Mouse (Mus musculus) hindbrain, embryonic 12.5 days (tissue): ENCODE measurements around the gene Vmn2r1. TPM values are rescaled to one million over a fixed set of nuclear protein-coding genes. Genes with fewer than 3 reads are reported as not detected.

Experiments used
- ATAC-seq: fragments of 200-750 bp; cut with Nextera tagmentation; 2 replicates; pipeline ENCODE4 v1.8.0; 2017; ENCODE audit warnings: moderate TSS enrichment; ENCODE audit not compliant: low FRiP score
- H3K27ac ChIP-seq: fragments of 300-500 bp; sonication (generic); 2 replicates; pipeline ENCODE4 v1.5.1; 2016; ENCODE audit warnings: mild to moderate bottlenecking
- H3K27me3 ChIP-seq: fragments of 300-500 bp; sonication (generic); 2 replicates; pipeline ENCODE4 v1.6.1; 2016; ENCODE audit warnings: mild to moderate bottlenecking
- H3K36me3 ChIP-seq: fragments of 300-500 bp; sonication (generic); 2 replicates; pipeline ENCODE4 v1.6.1; 2016; ENCODE audit warnings: mild to moderate bottlenecking
- H3K4me1 ChIP-seq: fragments of 300-500 bp; sonication (generic); 2 replicates; pipeline ENCODE4 v1.6.1; 2016
- H3K4me2 ChIP-seq: fragments of 300-500 bp; sonication (generic); replicated peaks from 2 replicates; pipeline ENCODE4 v1.6.1; 2016; ENCODE audit warnings: mild to moderate bottlenecking
- H3K4me3 ChIP-seq: fragments of 300-500 bp; sonication (generic); 2 replicates; pipeline ENCODE4 v1.5.1; 2016; ENCODE audit warnings: mild to moderate bottlenecking
- H3K9ac ChIP-seq: fragments of 300-500 bp; sonication (generic); 2 replicates; pipeline ENCODE4 v1.6.1; 2016; ENCODE audit warnings: mild to moderate bottlenecking, moderate library complexity
- H3K9me3 ChIP-seq: fragments of 300-500 bp; sonication (generic); replicated peaks from 2 replicates; pipeline ENCODE4 v1.6.1; 2016; ENCODE audit warnings: mild to moderate bottlenecking
- WGBS: fragments of 180-500 bp; shearing (Covaris S2); methylation state at CpG from one replicate; pipeline ENCODE4 v1.1.7; 2016; 5-methylcytosine and 5-hydroxymethylcytosine counted together
- polyA plus RNA-seq: library from polyadenylated mRNA; unstranded; fragments of >200 nt; fragmentation: Nextera tagmentation; extraction: Ambion mirVana; gene quantifications from 2 replicates; pipeline ENCODE4 v1.2.1, GENCODE M21; 2016

The Vmn2r1 gene
- 0.05 and 0.08 TPM in 2 replicates for polyA plus RNA-seq

- no peak within 1 kb of the TSS for H3K4me3 ChIP-seq
- no peaks in the 10 kb centered on the region for H3K4me1 ChIP-seq
- H3K27ac ChIP-seq = no peak within 1 kb of the TSS
- no peaks in the 10 kb centered on the region for H3K27me3 ChIP-seq
- H3K9me3 ChIP-seq = no peaks in the 10 kb centered on the region
- no peak for ATAC-seq
- 81% methylated on average over 4 of the region's 4 CpGs for WGBS
- no peak within 1 kb of the TSS for H3K4me2 ChIP-seq
- H3K9ac ChIP-seq = no peak within 1 kb of the TSS
- H3K36me3 ChIP-seq = no peaks in the 10 kb centered on the region
Measured at GRCm38 (mm10) chr3:64081247-64081646, at the start of gene Vmn2r1. Gene Vmn2r1, plus strand, starts transcription at chr3:64081547.

- H3K4me1 ChIP-seq = 0 out of 2 replicates have a peak, but pooled peaks cover 6% of the 10 kb centered on the region
- no peak for ATAC-seq
- no peak overlapping the region for H3K4me3 ChIP-seq
- no peaks in the 10 kb centered on the region for H3K9me3 ChIP-seq
- H3K27ac ChIP-seq = no peak overlapping the region
- H3K27me3 ChIP-seq = no peaks in the 10 kb centered on the region
- no peak overlapping the region for H3K4me2 ChIP-seq
- WGBS = 87% methylated on average over 7 of the region's 7 CpGs
- no peak overlapping the region for H3K9ac ChIP-seq
- H3K36me3 ChIP-seq = no peaks in the 10 kb centered on the region
Measured at GRCm38 (mm10) chr3:64038136-64038841, 43.1 kb upstream of the Vmn2r1 start.

- ATAC-seq = peak; percentile 89
- H3K4me1 ChIP-seq = 0 out of 2 replicates have a peak, but pooled peaks cover 6% of the 10 kb centered on the region
- no peaks in the 10 kb centered on the region for H3K9me3 ChIP-seq
- H3K4me3 ChIP-seq = peak overlapping the region; percentile 33
- H3K4me2 ChIP-seq = peak overlapping the region; percentile 70
- 14% methylated on average over 25 of the region's 25 CpGs for WGBS
- peak overlapping the region; percentile 59 for H3K9ac ChIP-seq
- H3K36me3 ChIP-seq = no peaks in the 10 kb centered on the region
- no peaks in the 10 kb centered on the region for H3K27me3 ChIP-seq
- no peak overlapping the region for H3K27ac ChIP-seq
Measured at GRCm38 (mm10) chr3:64039818-64040784, 41.2 kb upstream of the Vmn2r1 start.

GRCm38 (mm10) chr3:64112707-64113106 is 31.4 kb downstream of the Vmn2r1 start:
- Histone ChIP-seq H3K27me3 (no peaks in the 10 kb centered on the region), H3K9me3 (no peaks in the 10 kb centered on the region), H3K4me1 (no peaks in the 10 kb centered on the region), H3K9ac (no peak overlapping the region), H3K27ac (no peak overlapping the region), H3K4me2 (no peak overlapping the region), H3K36me3 (no peaks in the 10 kb centered on the region), H3K4me3 (no peak overlapping the region)
- 75% methylated on average over 1 of the region's 1 CpGs for WGBS
- peak; percentile 73 for ATAC-seq

- ATAC-seq = peak; percentile 23; the same call in 1 of the 2 replicates
- H3K4me1 ChIP-seq = no peaks in the 10 kb centered on the region
- H3K36me3 ChIP-seq = no peaks in the 10 kb centered on the region
- no peak overlapping the region for H3K4me2 ChIP-seq
- WGBS = 85% methylated on average over 11 of the region's 11 CpGs
- H3K27me3 ChIP-seq = no peaks in the 10 kb centered on the region
- no peak overlapping the region for H3K9ac ChIP-seq
- H3K27ac ChIP-seq = no peak overlapping the region
- no peak overlapping the region for H3K4me3 ChIP-seq
- H3K9me3 ChIP-seq = no peaks in the 10 kb centered on the region
Measured at GRCm38 (mm10) chr3:64113352-64114046, 32.2 kb downstream of the Vmn2r1 start.

GRCm38 (mm10) chr3:64141878-64142508 is 60.6 kb downstream of the Vmn2r1 start, which contains the start of gene Vmn2r2:
Gene Vmn2r2, minus strand, starts transcription at chr3:64141928.
- ATAC-seq = no peak

More at GRCm38 (mm10) chr3:64141878-64142508, 60.6 kb downstream of the Vmn2r1 start, which contains the start of gene Vmn2r2:
- H3K27me3 ChIP-seq = no peaks in the 10 kb centered on the region
- H3K4me3 ChIP-seq = no peak within 1 kb of the TSS
- no peak within 1 kb of the TSS for H3K9ac ChIP-seq
- H3K9me3 ChIP-seq = no peaks in the 10 kb centered on the region
- WGBS = 86% methylated on average over 2 of the region's 2 CpGs
- H3K36me3 ChIP-seq = no peaks in the 10 kb centered on the region
- H3K4me1 ChIP-seq = no peaks in the 10 kb centered on the region
- no peak within 1 kb of the TSS for H3K4me2 ChIP-seq
- H3K27ac ChIP-seq = no peak within 1 kb of the TSS

Other genes with a start within 250 kb of the Vmn2r1 start
- 25.2 and 25.5 TPM in 2 replicates for gene Plch1, start 182.1 kb upstream of the Vmn2r1 start, polyA plus RNA-seq
- gene E130311K13Rik, start 152.1 kb upstream of the Vmn2r1 start, polyA plus RNA-seq = 4.3 and 4.8 TPM in 2 replicates
- gene Slc33a1, start 116.8 kb upstream of the Vmn2r1 start, polyA plus RNA-seq = 14.4 and 15.3 TPM in 2 replicates
- gene Gmps, start 105.4 kb upstream of the Vmn2r1 start, polyA plus RNA-seq = 52.6 and 54.7 TPM in 2 replicates
- gene Vmn2r2, start 60.4 kb downstream of the Vmn2r1 start, polyA plus RNA-seq = 0.05 TPM in 1 of 2 replicates, not detected in the other
- gene Vmn2r3, start 208.2 kb downstream of the Vmn2r1 start, polyA plus RNA-seq = not detected in 2 replicates